Mouse (Mus musculus) bone marrow, adult 2 months (tissue): ENCODE results near the gene Cfap57.

Experiments used
- CTCF ChIP-seq: fragments of 200-500 bp; IDR thresholded peaks from 2 replicates; pipeline ENCODE4 v1.5.1; 2011; ENCODE audit warnings: low read length, control low read depth; ENCODE audit not compliant: control insufficient read depth, insufficient read depth
- POLR2A ChIP-seq: fragments of 200-500 bp; IDR thresholded peaks from 2 replicates; pipeline ENCODE4 v1.6.1; 2011; ENCODE audit warnings: low read depth, mild to moderate bottlenecking, control low read depth, low read length, borderline replicate concordance; ENCODE audit not compliant: control insufficient read depth

GRCm38 (mm10) chr4:118505551-118505950 lies 115.0 kb downstream of the Cfap57 start:
- no peak for TF ChIP-seq CTCF
- TF ChIP-seq POLR2A, result no peak
